Mouse (Mus musculus): ENCODE measurements around the gene Sergef. TPM values are rescaled to one million over a fixed set of nuclear protein-coding genes. Genes with fewer than 3 reads are reported as not detected.

The Sergef gene
- total RNA-seq, 2 experiments from 2014 or later = 21.9 to 22.1 TPM

- DNase-seq = no peak
Observed at GRCm38 (mm10) chr7:46403616-46404485, 235.8 kb downstream of the Sergef start.

DNA sequence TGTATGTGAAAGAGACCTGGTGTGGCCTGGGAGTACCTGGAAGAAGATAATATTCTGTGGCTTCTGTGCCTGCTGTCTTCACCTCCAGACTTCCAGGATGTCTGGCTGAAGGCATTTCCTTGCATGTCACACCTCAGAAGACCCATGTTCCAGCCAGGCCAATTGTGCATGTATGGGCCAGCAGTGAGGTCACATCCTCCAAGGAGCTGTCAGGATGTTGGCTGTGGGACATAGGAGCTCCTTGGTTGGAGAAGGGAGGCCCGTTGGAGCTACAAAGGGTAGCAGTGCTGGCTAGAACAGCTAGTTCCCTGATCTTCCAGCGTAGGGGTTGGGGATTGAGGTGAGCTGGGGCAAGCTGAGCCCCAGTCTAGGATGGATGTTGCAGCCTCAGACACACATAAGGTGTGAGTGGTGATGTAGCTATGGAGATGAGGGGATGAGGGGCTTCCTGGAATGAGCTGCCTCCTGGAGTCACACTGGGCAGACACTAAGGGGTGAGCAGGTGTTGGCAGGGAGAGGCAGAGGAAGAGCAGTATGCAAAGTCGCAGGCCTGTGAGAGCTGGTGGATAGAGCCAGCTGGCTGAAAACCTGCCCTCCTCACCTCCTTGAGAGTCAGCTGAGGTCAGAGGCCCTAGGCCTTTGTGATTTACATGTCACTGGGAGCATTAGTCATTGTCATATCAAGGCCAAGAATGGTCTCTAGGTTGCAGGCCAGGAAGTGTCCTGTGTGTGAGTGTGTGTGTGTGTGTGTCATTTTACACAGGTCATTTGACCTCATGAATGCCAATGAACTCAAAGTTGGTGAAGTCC, 238.0 kb downstream of the Sergef start:
- DNase-seq = no peak

- no peak for DNase-seq
Observed at GRCm38 (mm10) chr7:46400346-46400745, 239.3 kb downstream of the Sergef start.

GRCm38 (mm10) chr7:46399676-46400075, 239.9 kb downstream of the Sergef start:
- no peak for DNase-seq

DNA sequence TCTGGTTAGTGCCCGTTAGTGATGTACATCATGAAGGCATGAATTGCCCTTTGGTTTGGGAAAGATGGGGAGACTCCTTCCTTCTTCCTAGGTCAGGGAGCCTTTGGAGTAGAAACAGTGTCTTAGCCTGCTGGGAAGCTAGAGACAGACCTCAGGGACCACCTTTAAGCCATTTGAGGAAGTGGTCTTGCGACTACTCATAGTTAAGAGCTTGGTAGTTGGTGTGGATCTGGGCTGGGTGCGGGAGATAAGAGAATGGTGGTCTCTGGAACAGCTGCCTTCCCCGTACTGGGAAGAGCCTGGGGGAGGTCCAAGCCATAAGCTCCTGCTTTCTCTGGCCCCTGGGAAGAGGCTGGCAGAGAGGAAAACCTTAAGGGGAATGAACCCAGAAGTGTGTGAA, 241.0 kb downstream of the Sergef start:
- no peak for DNase-seq

DNA sequence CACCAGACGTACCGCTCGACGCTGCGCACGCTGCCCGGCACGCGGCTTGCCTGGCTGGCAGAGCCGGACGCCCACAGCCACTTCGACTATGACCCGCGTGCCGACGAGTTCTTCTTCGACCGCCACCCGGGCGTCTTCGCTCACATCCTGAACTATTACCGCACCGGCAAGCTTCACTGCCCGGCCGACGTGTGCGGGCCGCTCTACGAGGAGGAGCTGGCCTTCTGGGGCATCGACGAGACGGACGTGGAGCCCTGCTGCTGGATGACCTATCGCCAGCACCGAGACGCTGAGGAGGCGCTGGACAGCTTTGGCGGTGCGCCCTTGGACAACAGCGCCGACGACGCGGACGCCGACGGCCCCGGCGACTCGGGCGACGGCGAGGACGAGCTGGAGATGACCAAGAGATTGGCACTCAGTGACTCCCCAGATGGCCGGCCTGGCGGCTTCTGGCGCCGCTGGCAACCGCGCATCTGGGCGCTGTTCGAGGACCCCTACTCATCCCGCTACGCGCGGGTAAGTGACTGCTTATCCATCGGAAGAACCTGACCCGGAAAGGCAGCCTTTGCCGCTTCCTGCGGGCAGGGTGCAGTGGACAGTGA, 241.8 kb downstream of the Sergef start:
- DNase-seq = no peak

- DNase-seq = peak in 1 of 2 experiments; percentile 4
Observed at GRCm38 (mm10) chr7:46396928-46397731, 242.5 kb downstream of the Sergef start.

GRCm38 (mm10) chr7:46396231-46396927, 243.2 kb downstream of the Sergef start, which contains the start of gene Kcnc1:
Gene Kcnc1, plus strand, starts transcription at chr7:46396497.
- DNase-seq = peak; percentile 90 to 93

- DNase-seq = no peak
Observed at GRCm38 (mm10) chr7:46395571-46395970, 244.0 kb downstream of the Sergef start.

GRCm38 (mm10) chr7:46394933-46395332, 244.7 kb downstream of the Sergef start:
- no peak for DNase-seq

- DNase-seq = no peak
Observed at GRCm38 (mm10) chr7:46393718-46394511, 245.7 kb downstream of the Sergef start.

Other genes with a start within 250 kb of the Sergef start
- under 1 TPM; 0.13 to 0.16 TPM for gene Kcnc1, start 243.3 kb downstream of the Sergef start, total RNA-seq (2021)
- gene Tph1, start 32.7 kb upstream of the Sergef start, total RNA-seq (2021) = under 1 TPM in 1 of 2 experiments, not detected in 1; 0.07 TPM
- 1 to 10 TPM; 8.6 to 9.0 TPM for gene Saal1, start 70.9 kb upstream of the Sergef start, total RNA-seq (2021)
- 1 to 10 TPM; 2.1 to 2.9 TPM for gene Saa3, start 75.9 kb upstream of the Sergef start, total RNA-seq (2021)
- gene Saa4, start 92.8 kb upstream of the Sergef start, total RNA-seq (2021) = under 1 TPM in 1 of 2 experiments, not detected in 1; 0.56 TPM
- under 1 TPM in 1 of 2 experiments, not detected in 1; 0.96 TPM for gene Saa1, start 103.2 kb upstream of the Sergef start, total RNA-seq (2021)
- gene Saa2, start 112.0 kb upstream of the Sergef start, total RNA-seq (2021) = under 1 TPM in 1 of 2 experiments, not detected in 1; 0.79 TPM
- gene Hps5, start 156.3 kb upstream of the Sergef start, total RNA-seq (2021) = 10 to 100 TPM; 20.8 to 25.9 TPM
- gene Gtf2h1, start 156.3 kb upstream of the Sergef start, total RNA-seq (2021) = 10 to 100 TPM; 41.2 to 41.4 TPM
- 100 to 1,000 TPM; 439 to 497 TPM for gene Ldha, start 201.7 kb upstream of the Sergef start, total RNA-seq (2021)
- not detected for gene Ldhc, start 221.4 kb upstream of the Sergef start, total RNA-seq (2021)